Mouse (Mus musculus) liver, adult 2 months (tissue): ENCODE data around the gene Tm7sf2.

Source experiments
- CTCF ChIP-seq: fragments of 200-500 bp; IDR thresholded peaks from 2 replicates; pipeline ENCODE4 v1.5.1; 2011; ENCODE audit warnings: low read depth, low read length, control low read depth
- POLR2A ChIP-seq: fragments of 200-500 bp; IDR thresholded peaks from 2 replicates; pipeline ENCODE4 v1.6.1; 2011; ENCODE audit warnings: low read length, control low read depth; ENCODE audit not compliant: insufficient read depth; ENCODE audit errors: extremely low read depth

- TF ChIP-seq POLR2A (no peak), CTCF (no peak)
Measured at GRCm38 (mm10) chr19:6079983-6080480, 11.9 kb upstream of the Tm7sf2 start, which contains the start of gene Tmem262.
